Mouse (Mus musculus) embryonic fibroblast, embryonic 13.5 days (primary cell): ENCODE data around the gene Nubpl.

Source experiments
- CTCF ChIP-seq: IDR thresholded peaks from 2 replicates; pipeline ENCODE4 v1.5.1; 2011; ENCODE audit warnings: mild to moderate bottlenecking, control low read depth, low read length, moderate library complexity, borderline replicate concordance; ENCODE audit not compliant: insufficient read depth
- POLR2A ChIP-seq: IDR thresholded peaks from 2 replicates; pipeline ENCODE4 v1.6.1; 2011; ENCODE audit warnings: low read depth, mild to moderate bottlenecking, control low read depth, low read length, moderate library complexity

GRCm38 (mm10) chr12:52306348-52306747 lies 208.8 kb downstream of the Nubpl start:
- no peak for TF ChIP-seq POLR2A
- TF ChIP-seq CTCF = no peak
